Mouse (Mus musculus) midbrain, embryonic 16.5 days (tissue): ENCODE measurements at regions not wholly inside any gene's neighbourhood (a gene's known extent, or its start where the extent isn't known, plus 50 kb on each side); places are given as distances from the start of the nearest gene placed in this dataset.
A peak's percentile ranks its signal among the peaks of the same experiment; 100 is the strongest.

ENCODE experiments used
- ATAC-seq: fragments of 200-750 bp; cut with Nextera tagmentation; 2 replicates; pipeline ENCODE4 v1.8.0; 2017; ENCODE audit warnings: moderate TSS enrichment
- H3K27ac ChIP-seq: fragments of 300-500 bp; sonication (generic); 2 replicates; pipeline ENCODE4 v1.5.1; 2014; ENCODE audit warnings: mild to moderate bottlenecking, low read length, mixed read lengths
- H3K27me3 ChIP-seq: fragments of 300-500 bp; sonication (generic); 2 replicates; pipeline ENCODE4 v1.6.1; 2014; ENCODE audit warnings: low read depth, low read length, mixed read lengths; ENCODE audit not compliant: control insufficient read depth, insufficient read depth
- H3K36me3 ChIP-seq: fragments of 300-500 bp; sonication (generic); 2 replicates; pipeline ENCODE4 v1.6.1; 2014; ENCODE audit warnings: mild to moderate bottlenecking, low read length, moderate library complexity, mixed read lengths; ENCODE audit not compliant: control insufficient read depth, insufficient read depth
- H3K4me1 ChIP-seq: fragments of 300-500 bp; sonication (generic); 2 replicates; pipeline ENCODE4 v1.6.1; 2014; ENCODE audit warnings: mild to moderate bottlenecking, low read length, mixed read lengths; ENCODE audit not compliant: control insufficient read depth, insufficient read depth
- H3K4me2 ChIP-seq: fragments of 300-500 bp; sonication (generic); 2 replicates; pipeline ENCODE4 v1.6.1; 2014; ENCODE audit warnings: mild to moderate bottlenecking, low read length, mixed read lengths
- H3K4me3 ChIP-seq: fragments of 300-500 bp; sonication (generic); 2 replicates; pipeline ENCODE4 v1.5.1; 2014; ENCODE audit warnings: low read depth, mild to moderate bottlenecking, low read length, moderate library complexity, mixed read lengths
- H3K9ac ChIP-seq: fragments of 300-500 bp; sonication (generic); 2 replicates; pipeline ENCODE4 v1.6.1; 2014; ENCODE audit warnings: low read depth, low read length, mixed read lengths
- H3K9me3 ChIP-seq: fragments of 300-500 bp; sonication (generic); replicated peaks from 2 replicates; pipeline ENCODE4 v1.6.1; 2014; ENCODE audit warnings: mild to moderate bottlenecking, low read length, mixed read lengths; ENCODE audit not compliant: control insufficient read depth, poor library complexity, severe bottlenecking
- WGBS: fragments of 180-500 bp; shearing (Covaris S2); extraction: QIAGEN DNeasy Blood & Tissue Kit; methylation state at CpG from one replicate; pipeline ENCODE4 v1.1.7; 2014; 5-methylcytosine and 5-hydroxymethylcytosine counted together

GRCm38 (mm10) chr3:35079887-35080286 lies 429.7 kb downstream of the Sox2 start:
- no peak overlapping the region for H3K4me3 ChIP-seq
- H3K9me3 ChIP-seq, result no peaks in the 10 kb centered on the region
- H3K9ac ChIP-seq, result no peak overlapping the region
- H3K27me3 ChIP-seq, result no peaks in the 10 kb centered on the region
- no peak for ATAC-seq
- H3K36me3 ChIP-seq, result no peaks in the 10 kb centered on the region
- no peak overlapping the region for H3K27ac ChIP-seq
- H3K4me1 ChIP-seq, result peaks cover 5% of the 10 kb centered on the region; the same call in 1 of the 2 replicates
- 53% methylated on average over 5 of the region's 5 CpGs for WGBS
- no peak overlapping the region for H3K4me2 ChIP-seq

- Histone ChIP-seq H3K36me3 (no peaks in the 10 kb centered on the region), H3K27me3 (no peaks in the 10 kb centered on the region), H3K4me1 (peaks cover 17% of the 10 kb centered on the region), H3K9me3 (no peaks in the 10 kb centered on the region), H3K27ac (peak overlapping the region; percentile 63), H3K4me3 (no peak overlapping the region), H3K4me2 (no peak overlapping the region), H3K9ac (no peak overlapping the region)
- WGBS, result 14% methylated on average over 11 of the region's 11 CpGs
- ATAC-seq, result peak; percentile 54
Observed at GRCm38 (mm10) chr3:35084091-35084867, 434.1 kb downstream of the Sox2 start.

- Histone ChIP-seq H3K4me3 (no peak overlapping the region), H3K4me2 (peak overlapping the region; percentile 22), H3K27me3 (no peaks in the 10 kb centered on the region), H3K27ac (peak overlapping the region; percentile 77), H3K9ac (no peak overlapping the region), H3K36me3 (no peaks in the 10 kb centered on the region), H3K4me1 (peaks cover 16% of the 10 kb centered on the region), H3K9me3 (no peaks in the 10 kb centered on the region)
- 9% methylated on average over 19 of the region's 19 CpGs for WGBS
- peak; percentile 85 for ATAC-seq
Observed at GRCm38 (mm10) chr3:35088241-35089080, 438.3 kb downstream of the Sox2 start.

GRCm38 (mm10) chr3:35090496-35091133 lies 440.4 kb downstream of the Sox2 start:
- ATAC-seq, result peak; percentile 20; the same call in 1 of the 2 replicates
- Histone ChIP-seq H3K4me1 (peaks cover 16% of the 10 kb centered on the region), H3K9me3 (no peaks in the 10 kb centered on the region), H3K27ac (peak overlapping the region; percentile 51; the same call in 1 of the 2 replicates), H3K4me2 (no peak overlapping the region), H3K9ac (no peak overlapping the region), H3K4me3 (no peak overlapping the region), H3K36me3 (no peaks in the 10 kb centered on the region), H3K27me3 (no peaks in the 10 kb centered on the region)
- WGBS, result 32% methylated on average over 5 of the region's 5 CpGs

GRCm38 (mm10) chr3:35093001-35093400 lies 442.8 kb downstream of the Sox2 start:
- Histone ChIP-seq H3K9ac (no peak overlapping the region), H3K4me3 (no peak overlapping the region), H3K36me3 (no peaks in the 10 kb centered on the region), H3K9me3 (no peaks in the 10 kb centered on the region), H3K27ac (no peak overlapping the region), H3K4me1 (peaks cover 14% of the 10 kb centered on the region), H3K4me2 (no peak overlapping the region), H3K27me3 (no peaks in the 10 kb centered on the region)
- 91% methylated on average over 9 of the region's 9 CpGs for WGBS
- no peak for ATAC-seq

GRCm38 (mm10) chr3:35095221-35095620 lies 445.0 kb downstream of the Sox2 start:
- Histone ChIP-seq H3K9ac (no peak overlapping the region), H3K4me1 (no peaks in the 10 kb centered on the region), H3K27ac (no peak overlapping the region), H3K9me3 (no peaks in the 10 kb centered on the region), H3K4me2 (no peak overlapping the region), H3K27me3 (no peaks in the 10 kb centered on the region), H3K36me3 (no peaks in the 10 kb centered on the region), H3K4me3 (no peak overlapping the region)
- no peak for ATAC-seq
- WGBS, result 96% methylated on average over 8 of the region's 8 CpGs

DNA sequence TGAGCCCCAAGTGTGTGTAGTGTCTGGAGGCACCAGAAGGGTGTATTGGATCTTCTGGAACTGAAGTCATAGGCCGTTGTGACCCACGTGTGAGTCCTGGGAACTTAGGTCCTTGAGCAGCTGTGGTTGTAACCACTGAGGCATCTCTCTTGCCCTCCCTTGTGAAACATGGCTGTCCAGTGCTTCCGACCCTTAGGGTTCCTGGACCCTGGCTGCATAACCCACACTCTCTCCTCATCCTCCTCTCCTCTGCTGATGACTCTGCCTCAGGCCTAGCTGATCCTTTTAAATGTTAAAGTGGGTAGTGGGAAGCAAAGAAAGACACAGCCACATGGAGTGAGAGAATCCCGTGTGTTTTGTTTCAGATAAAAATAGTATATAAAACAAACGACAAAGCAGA lies 446.2 kb downstream of the Sox2 start:
- no peaks in the 10 kb centered on the region for H3K27me3 ChIP-seq
- 0 out of 2 replicates have a peak, but pooled peaks cover 2% of the 10 kb centered on the region for H3K4me1 ChIP-seq
- no peak overlapping the region for H3K4me3 ChIP-seq
- H3K27ac ChIP-seq, result no peak overlapping the region
- WGBS, result 85% methylated on average over 5 of the region's 5 CpGs
- H3K9ac ChIP-seq, result no peak overlapping the region
- H3K4me2 ChIP-seq, result no peak overlapping the region
- ATAC-seq, result no peak
- no peaks in the 10 kb centered on the region for H3K36me3 ChIP-seq
- H3K9me3 ChIP-seq, result no peaks in the 10 kb centered on the region

DNA sequence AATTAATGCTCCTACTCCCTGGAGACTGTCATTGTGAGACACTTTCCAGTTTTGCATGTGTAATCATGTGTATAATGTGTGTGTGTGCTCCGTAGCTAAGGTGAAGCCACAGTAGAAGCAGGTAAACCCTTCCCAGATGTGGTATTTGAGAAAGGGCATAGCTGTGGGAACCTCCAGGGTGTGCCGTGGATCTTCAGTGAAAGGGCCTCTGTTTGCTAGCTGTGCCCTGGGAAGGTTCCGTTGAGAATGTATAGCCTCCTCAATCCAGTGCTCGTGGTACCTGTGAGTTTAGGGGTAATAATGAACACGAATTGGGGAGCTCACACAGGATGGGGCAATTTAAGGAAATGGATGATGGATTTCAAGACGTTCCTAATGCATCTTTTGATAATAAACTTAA lies 447.6 kb downstream of the Sox2 start:
- 89% methylated on average over 6 of the region's 6 CpGs for WGBS
- H3K27ac ChIP-seq, result no peak overlapping the region
- H3K27me3 ChIP-seq, result no peaks in the 10 kb centered on the region
- H3K4me1 ChIP-seq, result 0 out of 2 replicates have a peak, but pooled peaks cover 3% of the 10 kb centered on the region
- H3K9me3 ChIP-seq, result no peaks in the 10 kb centered on the region
- H3K9ac ChIP-seq, result no peak overlapping the region
- no peak overlapping the region for H3K4me2 ChIP-seq
- H3K4me3 ChIP-seq, result no peak overlapping the region
- ATAC-seq, result no peak
- no peaks in the 10 kb centered on the region for H3K36me3 ChIP-seq
